Mouse (Mus musculus): ENCODE data around the gene Zfp58.

- TF ChIP-seq CTCF (IDR thresholded peaks at IDR 0.05; ENCODE audit: low read depth), result no peak
- no peak for TF ChIP-seq EP300 (IDR thresholded peaks at IDR 0.05; ENCODE audit: low read depth)
Observed at GRCm38 (mm10) chr13:67500084-67500719, at the start of gene Zfp58.
